Mouse (Mus musculus): ENCODE data around the gene Homer3. TPM values are rescaled to one million over a fixed set of nuclear protein-coding genes. Genes with fewer than 3 reads are reported as not detected.

Homer3 gene
- total and polyA plus RNA-seq, 3 experiments: 3.8 to 12.0 (median 6.7) TPM

GRCm38 (mm10) chr8:70332878-70333202 is 50.2 kb downstream of the Homer3 start:
- DNase-seq (ENCODE audit: low spot score): no peak
- peaks cover 2% of the 10 kb centered on the region; the same call in 1 of the 2 replicates for H3K27me3 ChIP-seq (ENCODE audit: insufficient read depth, low read length)
- peaks cover 21% of the 10 kb centered on the region for H3K4me1 ChIP-seq (ENCODE audit: insufficient read depth, low read depth, low read length)
- peaks cover 84% of the 10 kb centered on the region for H3K36me3 ChIP-seq (replicated peaks)
- no peak overlapping the region for H3K4me3 ChIP-seq (ENCODE audit: low read depth, low read length)
- ATAC-seq (ENCODE audit: extremely low read depth, insufficient number of reproducible peaks, low FRiP score, poor library complexity, severe bottlenecking): no peak
- H3K9me3 ChIP-seq (replicated peaks): peaks cover 27% of the 10 kb centered on the region
- TF ChIP-seq GATA1 (IDR thresholded peaks at IDR 0.05; ENCODE audit: borderline replicate concordance, low read length) (no peak), CTCF (IDR thresholded peaks at IDR 0.05; ENCODE audit: low read depth, low read length) (no peak), TAL1 (conservative IDR thresholded peaks at IDR 0.05; ENCODE audit: low read depth, low read length) (no peak), GATA2 (IDR thresholded peaks at IDR 0.05; ENCODE audit: borderline replicate concordance, low read depth, low read length) (no peak), POLR2AphosphoS5 (IDR thresholded peaks at IDR 0.05; ENCODE audit: insufficient replicate concordance, low read depth, low read length) (no peak)

GRCm38 (mm10) chr8:70338931-70339330 is 56.3 kb downstream of the Homer3 start:
- H3K36me3 ChIP-seq (replicated peaks): peaks cover 100% of the 10 kb centered on the region
- H3K4me1 ChIP-seq (ENCODE audit: insufficient read depth, low read depth, low read length): peaks cover 25% of the 10 kb centered on the region
- ATAC-seq (ENCODE audit: extremely low read depth, insufficient number of reproducible peaks, low FRiP score, poor library complexity, severe bottlenecking) (no peak), DNase-seq (ENCODE audit: low spot score) (no peak)
- no peaks in the 10 kb centered on the region for H3K9me3 ChIP-seq (replicated peaks)
- TF ChIP-seq POLR2AphosphoS5 (IDR thresholded peaks at IDR 0.05; ENCODE audit: insufficient replicate concordance, low read depth, low read length) (no peak), TAL1 (conservative IDR thresholded peaks at IDR 0.05; ENCODE audit: low read depth, low read length) (no peak), GATA1 (IDR thresholded peaks at IDR 0.05; ENCODE audit: borderline replicate concordance, low read length) (no peak), GATA2 (IDR thresholded peaks at IDR 0.05; ENCODE audit: borderline replicate concordance, low read depth, low read length) (no peak), CTCF (IDR thresholded peaks at IDR 0.05; ENCODE audit: low read depth, low read length) (no peak)
- no peak overlapping the region for H3K4me3 ChIP-seq (ENCODE audit: low read depth, low read length)
- H3K27me3 ChIP-seq (ENCODE audit: insufficient read depth, low read length): no peaks in the 10 kb centered on the region

- H3K27me3 ChIP-seq (ENCODE audit: insufficient read depth, low read length): no peaks in the 10 kb centered on the region
- H3K9me3 ChIP-seq (replicated peaks): no peaks in the 10 kb centered on the region
- TF ChIP-seq GATA2 (IDR thresholded peaks at IDR 0.05; ENCODE audit: borderline replicate concordance, low read depth, low read length): no peak
- TF ChIP-seq POLR2AphosphoS5 (IDR thresholded peaks at IDR 0.05; ENCODE audit: insufficient replicate concordance, low read depth, low read length): no peak
- TF ChIP-seq CTCF (IDR thresholded peaks at IDR 0.05; ENCODE audit: low read depth, low read length): no peak
- no peak for TF ChIP-seq GATA1 (IDR thresholded peaks at IDR 0.05; ENCODE audit: borderline replicate concordance, low read length)
- no peak for TF ChIP-seq TAL1 (conservative IDR thresholded peaks at IDR 0.05; ENCODE audit: low read depth, low read length)
- DNase-seq (ENCODE audit: low spot score) (no peak), ATAC-seq (ENCODE audit: extremely low read depth, insufficient number of reproducible peaks, low FRiP score, poor library complexity, severe bottlenecking) (no peak)
- peaks cover 100% of the 10 kb centered on the region for H3K36me3 ChIP-seq (replicated peaks)
- H3K4me1 ChIP-seq (ENCODE audit: insufficient read depth, low read depth, low read length): peaks cover 40% of the 10 kb centered on the region
- no peak overlapping the region for H3K4me3 ChIP-seq (ENCODE audit: low read depth, low read length)
These were observed 58.0 kb downstream of the Homer3 start for GRCm38 (mm10) chr8:70340659-70341058.

- DNase-seq (ENCODE audit: low spot score) (no peak), ATAC-seq (ENCODE audit: extremely low read depth, insufficient number of reproducible peaks, low FRiP score, poor library complexity, severe bottlenecking) (no peak)
- Histone ChIP-seq H3K4me1 (ENCODE audit: insufficient read depth, low read depth, low read length) (peaks cover 52% of the 10 kb centered on the region), H3K27me3 (ENCODE audit: insufficient read depth, low read length) (no peaks in the 10 kb centered on the region), H3K9me3 (replicated peaks) (no peaks in the 10 kb centered on the region), H3K36me3 (replicated peaks) (peaks cover 100% of the 10 kb centered on the region), H3K4me3 (ENCODE audit: low read depth, low read length) (no peak overlapping the region)
- TF ChIP-seq CTCF (IDR thresholded peaks at IDR 0.05; ENCODE audit: low read depth, low read length): no peak
- no peak for TF ChIP-seq GATA1 (IDR thresholded peaks at IDR 0.05; ENCODE audit: borderline replicate concordance, low read length)
- no peak for TF ChIP-seq TAL1 (conservative IDR thresholded peaks at IDR 0.05; ENCODE audit: low read depth, low read length)
- no peak for TF ChIP-seq GATA2 (IDR thresholded peaks at IDR 0.05; ENCODE audit: borderline replicate concordance, low read depth, low read length)
- TF ChIP-seq POLR2AphosphoS5 (IDR thresholded peaks at IDR 0.05; ENCODE audit: insufficient replicate concordance, low read depth, low read length): no peak
These were observed 59.4 kb downstream of the Homer3 start for GRCm38 (mm10) chr8:70342007-70342406.

GRCm38 (mm10) chr8:70343076-70343475 is 60.4 kb downstream of the Homer3 start:
- DNase-seq (ENCODE audit: low spot score): no peak
- no peak for ATAC-seq (ENCODE audit: extremely low read depth, insufficient number of reproducible peaks, low FRiP score, poor library complexity, severe bottlenecking)
- H3K4me3 ChIP-seq (ENCODE audit: low read depth, low read length): no peak overlapping the region
- H3K36me3 ChIP-seq (replicated peaks): peaks cover 100% of the 10 kb centered on the region
- H3K27me3 ChIP-seq (ENCODE audit: insufficient read depth, low read length): no peaks in the 10 kb centered on the region
- H3K9me3 ChIP-seq (replicated peaks): no peaks in the 10 kb centered on the region
- no peak for TF ChIP-seq GATA1 (IDR thresholded peaks at IDR 0.05; ENCODE audit: borderline replicate concordance, low read length)
- TF ChIP-seq GATA2 (IDR thresholded peaks at IDR 0.05; ENCODE audit: borderline replicate concordance, low read depth, low read length): no peak
- no peak for TF ChIP-seq CTCF (IDR thresholded peaks at IDR 0.05; ENCODE audit: low read depth, low read length)
- TF ChIP-seq TAL1 (conservative IDR thresholded peaks at IDR 0.05; ENCODE audit: low read depth, low read length): no peak
- no peak for TF ChIP-seq POLR2AphosphoS5 (IDR thresholded peaks at IDR 0.05; ENCODE audit: insufficient replicate concordance, low read depth, low read length)
- H3K4me1 ChIP-seq (ENCODE audit: insufficient read depth, low read depth, low read length): peaks cover 62% of the 10 kb centered on the region

- DNase-seq (ENCODE audit: low spot score) (no peak), ATAC-seq (ENCODE audit: extremely low read depth, insufficient number of reproducible peaks, low FRiP score, poor library complexity, severe bottlenecking) (no peak)
- TF ChIP-seq TAL1 (conservative IDR thresholded peaks at IDR 0.05; ENCODE audit: low read depth, low read length): no peak
- TF ChIP-seq GATA2 (IDR thresholded peaks at IDR 0.05; ENCODE audit: borderline replicate concordance, low read depth, low read length): no peak
- no peak for TF ChIP-seq GATA1 (IDR thresholded peaks at IDR 0.05; ENCODE audit: borderline replicate concordance, low read length)
- no peak for TF ChIP-seq CTCF (IDR thresholded peaks at IDR 0.05; ENCODE audit: low read depth, low read length)
- no peak for TF ChIP-seq POLR2AphosphoS5 (IDR thresholded peaks at IDR 0.05; ENCODE audit: insufficient replicate concordance, low read depth, low read length)
- Histone ChIP-seq H3K36me3 (replicated peaks) (peaks cover 100% of the 10 kb centered on the region), H3K9me3 (replicated peaks) (no peaks in the 10 kb centered on the region), H3K4me3 (ENCODE audit: low read depth, low read length) (no peak overlapping the region), H3K27me3 (ENCODE audit: insufficient read depth, low read length) (no peaks in the 10 kb centered on the region), H3K4me1 (ENCODE audit: insufficient read depth, low read depth, low read length) (peaks cover 68% of the 10 kb centered on the region)
These were observed 61.1 kb downstream of the Homer3 start for GRCm38 (mm10) chr8:70343696-70344095.

Other genes with a start within 250 kb of the Homer3 start
Only the 20 nearest of the 27 such genes appear.
- gene Tm6sf2, start 209.9 kb upstream of the Homer3 start, total RNA-seq (2014; fragmentation: Nextera tagmentation): not detected in 2 replicates
- 0.38 and 1.1 TPM in 2 replicates for gene Tm6sf2, start 209.9 kb upstream of the Homer3 start, total RNA-seq (2017)
- 0.07 and 0.23 TPM in 2 replicates for gene Tm6sf2, start 209.9 kb upstream of the Homer3 start, polyA plus RNA-seq (2012)
- not detected in 2 replicates for gene Hapln4, start 199.4 kb upstream of the Homer3 start, total RNA-seq (2014; fragmentation: Nextera tagmentation)
- gene Hapln4, start 199.4 kb upstream of the Homer3 start, total RNA-seq (2017): 0.05 TPM in 1 of 2 replicates, not detected in the other
- not detected in 2 replicates for gene Hapln4, start 199.4 kb upstream of the Homer3 start, polyA plus RNA-seq (2012)
- gene Ncan, start 162.0 kb upstream of the Homer3 start, total RNA-seq (2014; fragmentation: Nextera tagmentation): not detected in 2 replicates
- 0.05 TPM in 1 of 2 replicates, not detected in the other for gene Ncan, start 162.0 kb upstream of the Homer3 start, total RNA-seq (2017)
- not detected in 2 replicates for gene Ncan, start 162.0 kb upstream of the Homer3 start, polyA plus RNA-seq (2012)
- 10.6 and 12.0 TPM in 2 replicates for gene Nr2c2ap, start 151.5 kb upstream of the Homer3 start, total RNA-seq (2014; fragmentation: Nextera tagmentation)
- 6.7 and 8.5 TPM in 2 replicates for gene Nr2c2ap, start 151.5 kb upstream of the Homer3 start, total RNA-seq (2017)
- gene Nr2c2ap, start 151.5 kb upstream of the Homer3 start, polyA plus RNA-seq (2012): 12.0 and 19.4 TPM in 2 replicates
- 11.9 and 12.6 TPM in 2 replicates for gene Rfxank, start 143.7 kb upstream of the Homer3 start, total RNA-seq (2014; fragmentation: Nextera tagmentation)
- gene Rfxank, start 143.7 kb upstream of the Homer3 start, total RNA-seq (2017): 7.2 and 13.2 TPM in 2 replicates
- 4.9 and 6.0 TPM in 2 replicates for gene Rfxank, start 143.7 kb upstream of the Homer3 start, polyA plus RNA-seq (2012)
- 65.0 and 73.8 TPM in 2 replicates for gene Borcs8, start 143.3 kb upstream of the Homer3 start, total RNA-seq (2014; fragmentation: Nextera tagmentation)
- 82.4 and 114 TPM in 2 replicates for gene Borcs8, start 143.3 kb upstream of the Homer3 start, total RNA-seq (2017)
- 24.7 and 42.9 TPM in 2 replicates for gene Borcs8, start 143.3 kb upstream of the Homer3 start, polyA plus RNA-seq (2012)
- gene Mef2b, start 143.1 kb upstream of the Homer3 start, total RNA-seq (2014; fragmentation: Nextera tagmentation): 2.1 and 4.4 TPM in 2 replicates
- gene Mef2b, start 143.1 kb upstream of the Homer3 start, total RNA-seq (2017): 0.17 and 0.55 TPM in 2 replicates
- 2.3 and 3.1 TPM in 2 replicates for gene Mef2b, start 143.1 kb upstream of the Homer3 start, polyA plus RNA-seq (2012)
- 15.3 and 22.0 TPM in 2 replicates for gene Tmem161a, start 110.5 kb upstream of the Homer3 start, total RNA-seq (2014; fragmentation: Nextera tagmentation)
- 15.8 and 22.0 TPM in 2 replicates for gene Tmem161a, start 110.5 kb upstream of the Homer3 start, total RNA-seq (2017)
- gene Tmem161a, start 110.5 kb upstream of the Homer3 start, polyA plus RNA-seq (2012): 119 and 145 TPM in 2 replicates
- gene Slc25a42, start 70.5 kb upstream of the Homer3 start, total RNA-seq (2014; fragmentation: Nextera tagmentation): 18.8 and 19.3 TPM in 2 replicates
- gene Slc25a42, start 70.5 kb upstream of the Homer3 start, total RNA-seq (2017): 5.1 and 5.3 TPM in 2 replicates
- gene Slc25a42, start 70.5 kb upstream of the Homer3 start, polyA plus RNA-seq (2012): 9.7 and 12.1 TPM in 2 replicates
- 16.5 and 32.5 TPM in 2 replicates for gene Sugp2, start 48.6 kb upstream of the Homer3 start, total RNA-seq (2014; fragmentation: Nextera tagmentation)
- 22.7 and 27.8 TPM in 2 replicates for gene Sugp2, start 48.6 kb upstream of the Homer3 start, total RNA-seq (2017)
- 26.5 and 30.9 TPM in 2 replicates for gene Sugp2, start 48.6 kb upstream of the Homer3 start, polyA plus RNA-seq (2012)
- 7.7 and 9.3 TPM in 2 replicates for gene Armc6, start 48.4 kb upstream of the Homer3 start, total RNA-seq (2014; fragmentation: Nextera tagmentation)
- gene Armc6, start 48.4 kb upstream of the Homer3 start, total RNA-seq (2017): 12.5 and 13.9 TPM in 2 replicates
- 13.7 and 15.2 TPM in 2 replicates for gene Armc6, start 48.4 kb upstream of the Homer3 start, polyA plus RNA-seq (2012)
- 41.3 and 43.8 TPM in 2 replicates for gene Ddx49, start 19.7 kb downstream of the Homer3 start, total RNA-seq (2014; fragmentation: Nextera tagmentation)
- gene Ddx49, start 19.7 kb downstream of the Homer3 start, total RNA-seq (2017): 88.3 and 114 TPM in 2 replicates
- 55.1 and 56.2 TPM in 2 replicates for gene Ddx49, start 19.7 kb downstream of the Homer3 start, polyA plus RNA-seq (2012)
- gene Cope, start 19.7 kb downstream of the Homer3 start, total RNA-seq (2014; fragmentation: Nextera tagmentation): 147 and 152 TPM in 2 replicates
- gene Cope, start 19.7 kb downstream of the Homer3 start, total RNA-seq (2017): 78.3 and 96.7 TPM in 2 replicates
- 346 and 358 TPM in 2 replicates for gene Cope, start 19.7 kb downstream of the Homer3 start, polyA plus RNA-seq (2012)
- not detected in 2 replicates for gene Cers1, start 32.9 kb downstream of the Homer3 start, total RNA-seq (2014; fragmentation: Nextera tagmentation)
- gene Cers1, start 32.9 kb downstream of the Homer3 start, total RNA-seq (2017): 0.38 TPM in 1 of 2 replicates, not detected in the other
- not detected in 2 replicates for gene Cers1, start 32.9 kb downstream of the Homer3 start, polyA plus RNA-seq (2012)
- gene Gdf1, start 47.0 kb downstream of the Homer3 start, total RNA-seq (2014; fragmentation: Nextera tagmentation): not detected in 2 replicates
- gene Gdf1, start 47.0 kb downstream of the Homer3 start, total RNA-seq (2017): not detected in 2 replicates
- gene Gdf1, start 47.0 kb downstream of the Homer3 start, polyA plus RNA-seq (2012): 0.04 TPM in 1 of 2 replicates, not detected in the other
- gene Upf1, start 70.5 kb downstream of the Homer3 start, total RNA-seq (2014; fragmentation: Nextera tagmentation): 43.6 and 46.0 TPM in 2 replicates
- 22.9 and 27.5 TPM in 2 replicates for gene Upf1, start 70.5 kb downstream of the Homer3 start, total RNA-seq (2017)
- gene Upf1, start 70.5 kb downstream of the Homer3 start, polyA plus RNA-seq (2012): 155 and 156 TPM in 2 replicates
- not detected in 2 replicates for gene Comp, start 90.7 kb downstream of the Homer3 start, total RNA-seq (2014; fragmentation: Nextera tagmentation)
- gene Comp, start 90.7 kb downstream of the Homer3 start, total RNA-seq (2017): 0.06 TPM in 1 of 2 replicates, not detected in the other
- gene Comp, start 90.7 kb downstream of the Homer3 start, polyA plus RNA-seq (2012): 0.14 and 0.15 TPM in 2 replicates
- 15.3 and 17.9 TPM in 2 replicates for gene Crtc1, start 156.8 kb downstream of the Homer3 start, total RNA-seq (2014; fragmentation: Nextera tagmentation)
- 1.4 and 1.6 TPM in 2 replicates for gene Crtc1, start 156.8 kb downstream of the Homer3 start, total RNA-seq (2017)
- gene Crtc1, start 156.8 kb downstream of the Homer3 start, polyA plus RNA-seq (2012): 17.6 and 18.8 TPM in 2 replicates
- gene Klhl26, start 194.1 kb downstream of the Homer3 start, total RNA-seq (2014; fragmentation: Nextera tagmentation): 23.6 and 23.8 TPM in 2 replicates
- 11.6 and 13.9 TPM in 2 replicates for gene Klhl26, start 194.1 kb downstream of the Homer3 start, total RNA-seq (2017)
- gene Klhl26, start 194.1 kb downstream of the Homer3 start, polyA plus RNA-seq (2012): 10.8 and 12.8 TPM in 2 replicates
- not detected in 2 replicates for gene Tmem59l, start 204.5 kb downstream of the Homer3 start, total RNA-seq (2014; fragmentation: Nextera tagmentation)
- 0.12 TPM in 1 of 2 replicates, not detected in the other for gene Tmem59l, start 204.5 kb downstream of the Homer3 start, total RNA-seq (2017)
- gene Tmem59l, start 204.5 kb downstream of the Homer3 start, polyA plus RNA-seq (2012): 0.03 TPM in 1 of 2 replicates, not detected in the other